In the genomic region with DNA sequence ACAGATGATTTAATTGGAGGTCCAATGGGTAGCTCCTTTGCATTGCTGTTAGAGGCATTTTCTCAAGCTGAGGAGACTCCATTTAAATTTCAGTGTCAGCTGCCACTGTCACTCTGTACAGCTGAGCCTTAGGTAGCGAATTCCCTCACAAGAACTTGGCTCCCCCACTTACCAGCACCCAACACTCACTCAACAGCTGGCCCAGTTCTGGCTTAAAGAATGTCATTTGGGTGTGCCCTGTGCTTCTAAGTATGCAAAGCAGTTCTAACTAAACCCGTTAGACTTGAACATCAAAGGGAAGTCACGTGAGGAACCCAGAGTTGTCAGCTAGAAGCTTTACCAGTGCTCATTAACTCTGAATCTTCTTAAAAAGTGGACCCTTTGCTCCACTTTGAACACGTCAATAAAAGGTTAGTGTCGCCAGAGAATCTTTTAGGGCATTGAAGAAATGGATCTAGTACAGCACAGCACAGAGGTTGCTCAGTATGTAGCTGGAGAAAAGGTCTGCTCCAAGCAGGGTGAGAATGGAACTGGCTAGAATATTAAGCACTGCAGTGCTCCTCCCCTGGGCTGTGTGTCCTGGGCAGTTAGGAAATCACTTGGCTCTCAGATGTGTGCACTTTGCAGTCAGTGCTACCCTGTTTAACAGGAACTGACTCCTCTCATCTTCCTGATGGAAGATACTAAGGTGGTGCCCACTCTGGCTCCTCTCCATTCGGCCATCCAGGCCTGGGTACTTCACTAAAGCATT, we compare ENCODE assay signal across 11 mouse cellular contexts. TPM values are rescaled to one million over a fixed set of nuclear protein-coding genes. Genes with fewer than 3 reads are reported as not detected.
DNase-seq lines count a peak whose midpoint lies in the region; ATAC-seq and TF ChIP-seq lines count a peak whose summit lies in the region.
"Had no signal": no experiment of that assay in that cellular context is flagged by ENCODE, and none has a peak within 500 bp of the region (broad histone marks: within the 10 kb centered on the region; RNA-seq: fewer than 3 reads in every experiment).

No protein-coding gene starts in this region.

- no peak overlapping the region for H3K4me2 ChIP-seq in liver, embryonic 11.5 days

- no peaks in the 10 kb centered on the region for H3K9me3 ChIP-seq in liver, embryonic 11.5 days (ENCODE audit: control insufficient read depth, low read length)
- H3K9me3 ChIP-seq: heart, embryonic 10.5 days had no signal

- H3K4me1 ChIP-seq in liver, adult 2 months (ENCODE audit: control insufficient read depth, insufficient read depth, low read length) = peaks cover 6% of the 10 kb centered on the region
- no peaks in the 10 kb centered on the region; the same call in 1 of the 2 replicates for H3K4me1 ChIP-seq in liver, embryonic 11.5 days (replicated peaks; ENCODE audit: control insufficient read depth, insufficient read depth, low read length)

- H3K4me3 ChIP-seq in liver, adult 2 months (ENCODE audit: insufficient read depth, low read depth, low read length) = no peak overlapping the region
- no peak overlapping the region for H3K4me3 ChIP-seq in liver, embryonic 11.5 days (ENCODE audit: low read depth, low read length)
- H3K4me3 ChIP-seq: heart, embryonic 10.5 days had no signal

- peaks cover 4% of the 10 kb centered on the region; the same call in 1 of the 2 replicates for H3K36me3 ChIP-seq in liver, adult 2 months (ENCODE audit: control insufficient read depth, insufficient read depth, low read length)
- H3K36me3 ChIP-seq in liver, embryonic 11.5 days (ENCODE audit: control insufficient read depth, insufficient read depth, low read length) = peaks cover 23% of the 10 kb centered on the region

- TF ChIP-seq CTCF in liver, adult 2 months (IDR thresholded peaks at IDR 0.05; ENCODE audit: low read depth, low read length) = no peak

- no peaks in the 10 kb centered on the region for H3K79me2 ChIP-seq in liver, adult 2 months (ENCODE audit: control insufficient read depth, insufficient read depth, low read length)

- H3K27ac ChIP-seq in liver, adult 2 months (replicated peaks; ENCODE audit: insufficient read depth, low read depth, low read length) = peak overlapping the region; percentile 35
- no peak overlapping the region for H3K27ac ChIP-seq in liver, embryonic 11.5 days (ENCODE audit: low read depth, low read length)
- H3K27ac ChIP-seq: heart, embryonic 10.5 days; macrophage had no signal

- WGBS in liver, adult 2 months = 49% methylated on average over 6 of the region's 6 CpGs
- WGBS in liver, embryonic 11.5 days = 79% methylated on average over 6 of the region's 6 CpGs

- peak; percentile 89 for DNase-seq in liver, adult 2 months (ENCODE audit: extremely low read depth, low read depth, low spot score)
- no peak for DNase-seq in liver, embryonic 11.5 days (ENCODE audit: low spot score)
- DNase-seq in R1 (ENCODE audit: low read depth, low spot score) = peak; percentile 92
- peak; percentile 7 for DNase-seq in kidney, postnatal 10 days
- DNase-seq in lung, postnatal 4 days = peak; percentile 36 to 44
- no peak for DNase-seq in ovary, postnatal 14 days (ENCODE audit: low spot score)
- DNase-seq in adrenal gland, adult 8-10 months = no peak
- DNase-seq in urinary bladder, postnatal 10 days (ENCODE audit: low spot score) = no peak
- DNase-seq: right cerebral cortex, postnatal 14 days had no signal

- H3K9ac ChIP-seq in liver, adult 2 months (ENCODE audit: low read depth, low read length) = no peak overlapping the region
- no peak overlapping the region for H3K9ac ChIP-seq in liver, embryonic 11.5 days (ENCODE audit: low read depth, low read length)

- TF ChIP-seq POLR2A in liver, adult 2 months (IDR thresholded peaks at IDR 0.05; ENCODE audit: extremely low read depth, insufficient read depth, low read length) = no peak

- ATAC-seq in liver, embryonic 11.5 days (replicated peaks; ENCODE audit: low FRiP score) = no peak

- H3K27me3 ChIP-seq in liver, adult 2 months (ENCODE audit: control insufficient read depth, insufficient read depth, low read length) = no peaks in the 10 kb centered on the region
- H3K27me3 ChIP-seq in liver, embryonic 11.5 days (replicated peaks; ENCODE audit: control insufficient read depth, insufficient read depth, low read length) = no peaks in the 10 kb centered on the region

RNA-seq across cellular contexts. Expression of gene Paqr3, which starts 21.2 kb away (rescaled TPM):
- total RNA-seq in liver, adult 2 months (2014; rRNA removed) = 7.9 and 8.1 TPM in 2 replicates
- 7.9 and 10.5 TPM in 2 replicates for polyA plus RNA-seq in liver, adult 2 months (2012; rRNA removed)
- 1.9 and 2.3 TPM in 2 replicates for polyA plus RNA-seq in liver, embryonic 11.5 days (2014; fragmentation: Nextera tagmentation; extraction: Ambion mirVana)
- 1 to 10 TPM; 6.9 to 8.8 (median 7.5) TPM for total RNA-seq in adrenal gland, adult 8-10 months (2022)

Comparison
In these comparisons a context has a peak if more than half of its experiments do, and no peak if none do; other contexts are left out.
1. DNase-seq: peak in liver, adult 2 months (single experiment), R1 (single experiment), kidney, postnatal 10 days (single experiment) and lung, postnatal 4 days (2 of 2); none in liver, embryonic 11.5 days (single experiment), ovary, postnatal 14 days (single experiment), adrenal gland, adult 8-10 months (single experiment) and urinary bladder, postnatal 10 days (single experiment).